Mouse (Mus musculus) fat pad, adult 2 months (tissue): ENCODE data around the gene Smoc1.

Experiments
- DNase-seq: peaks from one replicate; pipeline ENCODE4 v3.0.0-alpha.2; 2011; ENCODE audit warnings: low read depth, low spot score; ENCODE audit errors: extremely low read depth

Smoc1 gene

DNA sequence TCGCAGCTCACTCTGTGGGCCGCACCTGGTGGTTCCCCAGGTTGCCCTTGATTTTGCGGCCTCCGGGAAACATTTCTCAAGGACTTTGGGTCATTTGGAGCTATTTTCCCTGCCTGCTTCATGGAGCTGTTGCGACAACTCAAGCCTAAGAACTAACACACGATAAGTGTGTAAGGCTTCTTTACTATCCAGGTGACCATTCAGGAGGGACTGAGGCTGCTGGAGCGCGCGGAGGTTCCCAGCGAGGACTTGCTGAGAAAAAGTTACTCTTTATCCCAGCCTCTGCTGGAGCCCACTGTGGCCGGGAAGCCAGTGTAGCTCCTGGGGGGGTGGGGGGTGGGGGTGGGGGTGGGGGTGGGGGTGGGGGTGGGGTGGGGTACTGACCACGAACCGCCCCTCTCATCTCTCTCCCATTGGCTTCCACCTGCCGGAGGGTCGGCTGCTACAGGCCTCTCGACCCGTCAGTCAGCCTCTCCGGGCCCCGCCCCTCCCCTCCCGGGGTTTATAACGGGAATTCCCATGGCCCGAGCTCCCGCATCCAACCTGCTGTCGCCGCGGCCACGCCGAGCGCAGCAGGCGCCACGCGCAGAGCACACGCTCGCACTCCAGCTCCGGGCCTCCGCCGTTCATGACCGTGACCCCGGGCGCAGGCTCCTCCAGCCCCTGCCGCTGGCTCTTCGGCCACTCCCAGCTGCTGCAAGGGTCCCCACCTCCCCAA, at the start of gene Smoc1:
TSS of gene Smoc1 (plus strand) at position 532 of the 718 bp plus-strand sequence.
- DNase-seq, result no peak

DNA sequence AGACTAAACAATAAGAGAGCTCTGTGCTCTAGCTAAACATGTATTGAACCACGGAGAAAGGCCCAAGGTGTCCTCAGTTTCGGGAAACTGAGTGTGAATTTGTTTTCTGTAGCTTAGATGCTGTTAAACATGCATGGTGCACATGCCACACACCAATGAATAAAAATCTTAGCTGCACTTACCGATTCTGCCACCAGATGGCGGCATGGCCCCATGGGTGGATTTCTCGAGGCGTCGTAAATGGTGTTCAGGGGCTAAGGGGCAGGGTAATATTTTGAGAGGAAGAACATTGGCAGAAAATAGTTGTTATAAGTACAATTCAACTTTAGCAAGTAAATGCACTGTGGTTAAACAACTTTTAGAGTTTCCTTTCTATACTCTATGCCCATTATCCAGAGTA, 44.3 kb upstream of the Smoc1 start:
- DNase-seq, result no peak

DNA sequence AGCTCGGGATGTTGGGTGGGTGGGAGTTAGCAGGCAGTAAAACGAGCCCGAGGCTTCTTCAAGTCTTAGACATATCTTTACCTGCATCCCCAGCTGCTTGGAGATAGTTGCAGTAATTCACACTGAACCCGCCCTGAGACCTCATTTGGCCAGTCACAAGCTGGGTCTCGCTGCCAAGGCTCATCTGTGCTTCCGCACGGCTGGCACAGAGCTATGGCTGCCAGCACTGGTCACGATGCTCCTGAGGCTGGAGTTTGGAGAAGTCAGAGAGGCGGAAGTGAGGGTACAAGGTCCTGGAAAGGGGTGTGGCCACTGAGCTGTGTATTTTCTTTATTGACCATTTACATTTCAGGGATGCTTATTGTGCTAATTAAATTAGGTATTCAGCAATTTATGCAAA, 42.9 kb upstream of the Smoc1 start:
- DNase-seq, result no peak

DNA sequence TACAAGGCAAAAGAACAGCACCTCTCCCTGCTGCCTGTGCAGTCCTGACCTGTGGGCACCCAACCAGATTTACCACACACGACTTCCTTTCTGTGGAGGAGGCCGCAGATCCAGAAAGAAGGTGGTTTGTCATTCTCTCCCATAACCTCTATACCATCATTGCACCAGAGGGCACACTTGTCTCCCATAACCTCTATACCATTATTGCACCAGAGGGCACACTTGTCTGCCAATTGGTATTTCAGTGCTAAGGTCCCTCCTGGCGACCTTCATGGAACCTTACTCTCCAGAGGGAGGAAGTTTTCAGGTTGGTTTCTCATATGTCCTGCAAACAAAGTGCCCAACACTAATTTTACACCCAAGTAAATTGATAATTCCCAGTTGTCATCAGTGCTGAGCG, 40.0 kb upstream of the Smoc1 start:
- no peak for DNase-seq

DNA sequence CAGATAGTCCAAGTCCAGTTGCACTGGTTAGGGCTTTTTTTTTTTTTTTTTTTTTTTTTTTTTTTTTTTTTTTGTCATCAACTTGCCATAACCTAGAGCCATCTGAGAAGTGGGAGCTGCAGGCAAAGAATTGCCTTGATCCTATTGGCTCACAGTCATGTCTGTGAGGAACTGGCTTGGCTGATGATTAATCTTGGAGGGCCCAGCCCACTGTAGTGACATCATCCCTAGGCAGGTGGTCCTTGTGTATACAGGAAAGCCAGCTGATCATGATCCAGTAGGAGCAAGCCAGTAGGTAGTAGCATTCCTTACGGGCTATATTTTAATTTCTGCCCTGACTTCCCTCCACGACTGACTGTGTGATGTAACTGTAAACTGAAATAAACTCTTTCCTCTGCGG, 38.3 kb upstream of the Smoc1 start:
- DNase-seq, result no peak

DNA sequence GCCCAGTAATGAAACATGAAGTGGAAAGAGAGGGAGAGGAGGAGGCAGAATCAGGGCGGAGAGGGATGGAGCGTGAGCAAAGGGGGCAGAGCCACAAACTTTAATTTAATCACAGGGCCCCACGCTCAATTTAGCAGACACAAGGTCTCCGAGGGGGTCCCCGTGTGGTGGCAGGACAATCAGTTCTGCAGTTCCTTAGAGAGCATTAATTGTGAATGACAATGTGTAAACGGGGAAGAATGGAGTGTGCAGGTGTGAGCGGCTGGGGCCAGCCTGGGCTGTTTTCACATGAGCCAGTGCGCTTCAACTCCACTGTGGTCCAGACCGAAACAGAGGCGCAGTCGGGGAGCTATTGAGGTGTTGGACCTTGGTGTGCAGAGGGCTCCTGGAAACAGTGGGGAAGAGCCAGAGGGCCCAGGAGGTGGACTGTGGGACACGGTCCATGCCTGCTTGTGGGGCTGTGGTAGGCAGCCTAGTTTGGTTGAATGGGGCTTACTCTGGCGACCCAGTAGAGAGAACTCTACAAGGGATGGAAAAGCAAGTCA, 35.6 kb upstream of the Smoc1 start:
- no peak for DNase-seq

DNA sequence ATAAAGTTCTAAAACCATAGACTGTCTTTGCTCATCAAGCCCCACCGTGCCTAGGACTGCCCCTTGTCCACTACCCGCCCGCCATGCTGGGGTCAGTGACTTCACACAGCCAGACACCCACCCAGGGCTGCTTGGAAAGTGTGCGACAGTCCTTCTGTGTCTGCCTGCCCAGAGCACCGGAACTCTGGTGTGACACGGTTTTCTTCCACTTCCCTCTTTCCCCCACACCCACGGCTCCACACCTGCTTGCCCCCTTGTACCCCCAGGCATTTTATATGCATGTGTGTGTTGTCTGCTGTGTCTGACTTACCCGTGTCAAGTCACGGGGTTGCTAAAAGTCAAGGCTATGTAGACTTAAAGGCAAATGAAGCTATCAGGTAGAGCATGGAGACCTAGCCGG, 34.8 kb upstream of the Smoc1 start:
- no peak for DNase-seq

DNA sequence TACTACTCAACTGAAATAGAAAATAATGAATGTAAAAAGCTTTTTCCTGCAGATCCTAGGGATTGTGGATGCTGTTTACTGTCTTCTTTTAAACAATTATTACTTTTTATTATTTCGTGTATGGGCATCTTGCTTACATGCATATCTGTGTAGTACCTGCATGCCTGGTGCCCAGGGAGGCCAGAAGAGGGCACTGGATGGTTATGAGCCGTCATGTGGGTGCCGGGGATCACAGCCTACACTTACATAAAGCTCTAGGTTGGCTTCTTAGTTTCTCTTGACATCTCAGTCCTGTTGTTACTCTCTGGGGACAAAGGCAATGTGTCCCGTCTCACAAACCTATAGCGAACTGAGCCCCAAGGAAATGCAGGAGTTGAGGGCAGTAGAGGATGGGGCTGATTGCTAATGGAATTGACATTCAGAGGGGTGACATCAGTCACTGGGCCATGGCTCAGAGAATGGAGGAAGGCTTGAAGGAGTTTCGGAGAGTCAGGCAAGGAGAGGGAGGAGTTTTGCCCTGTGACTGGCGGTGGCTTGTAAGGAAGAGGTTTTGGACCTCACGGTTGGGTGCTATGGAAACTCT, 34.0 kb upstream of the Smoc1 start:
- no peak for DNase-seq

DNA sequence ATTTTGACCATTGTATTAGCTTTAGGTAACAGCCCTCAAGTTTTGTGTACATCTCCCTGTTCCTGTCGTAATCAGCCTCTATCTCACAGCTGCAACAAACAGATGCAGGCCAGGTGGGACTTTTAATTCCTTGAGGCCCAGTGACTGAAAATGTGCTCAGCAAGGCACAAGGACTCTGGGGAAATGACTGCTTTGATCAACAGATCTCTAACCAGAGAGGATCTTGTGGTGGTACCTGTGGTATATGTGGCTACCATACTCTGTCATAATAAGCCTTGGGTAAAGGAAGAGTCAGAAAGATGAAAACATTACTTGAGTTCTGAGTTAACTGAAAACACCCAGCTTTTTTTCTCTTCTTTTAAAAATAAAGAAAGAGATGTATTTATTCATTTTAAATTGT, 32.8 kb upstream of the Smoc1 start:
- DNase-seq, result no peak

DNA sequence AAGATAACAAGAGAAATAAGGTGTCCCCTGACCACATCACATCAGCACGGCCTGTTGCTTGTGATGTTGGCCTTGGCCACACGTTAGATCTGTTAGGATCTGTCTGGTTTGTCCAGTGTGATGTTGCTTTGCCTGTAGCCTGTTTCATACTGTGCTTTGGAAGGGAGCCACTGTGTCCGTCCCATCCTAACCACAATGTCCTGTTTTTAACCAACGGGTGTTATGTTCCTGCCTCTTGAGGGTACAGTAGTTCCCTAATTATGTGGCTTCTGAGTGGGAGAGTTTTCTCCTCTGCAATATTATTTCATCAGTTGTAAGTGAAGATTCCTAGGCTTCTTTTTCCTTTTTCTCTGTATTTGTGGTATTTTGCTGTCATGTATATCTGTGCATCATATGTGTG, 31.3 kb upstream of the Smoc1 start:
- no peak for DNase-seq

DNA sequence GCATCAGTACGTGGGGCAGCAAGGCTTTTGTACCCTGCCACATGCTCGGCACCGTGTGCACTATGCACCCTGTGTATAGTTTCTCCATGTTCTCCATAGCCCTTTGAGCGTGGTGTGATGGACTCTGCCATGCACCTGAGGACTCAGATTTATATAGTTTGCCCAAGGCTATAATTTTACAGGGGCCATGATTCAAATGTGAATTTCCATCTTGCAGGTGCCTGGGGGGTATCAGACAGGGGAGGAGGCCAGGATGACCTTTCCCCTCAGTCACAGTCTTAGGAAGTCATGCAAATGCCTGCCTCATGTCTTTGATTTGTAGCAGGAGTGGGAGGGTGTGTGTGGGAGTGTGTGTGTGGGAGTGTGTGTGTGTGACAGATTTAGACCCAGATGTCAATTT, 29.0 kb upstream of the Smoc1 start:
- DNase-seq, result no peak

DNA sequence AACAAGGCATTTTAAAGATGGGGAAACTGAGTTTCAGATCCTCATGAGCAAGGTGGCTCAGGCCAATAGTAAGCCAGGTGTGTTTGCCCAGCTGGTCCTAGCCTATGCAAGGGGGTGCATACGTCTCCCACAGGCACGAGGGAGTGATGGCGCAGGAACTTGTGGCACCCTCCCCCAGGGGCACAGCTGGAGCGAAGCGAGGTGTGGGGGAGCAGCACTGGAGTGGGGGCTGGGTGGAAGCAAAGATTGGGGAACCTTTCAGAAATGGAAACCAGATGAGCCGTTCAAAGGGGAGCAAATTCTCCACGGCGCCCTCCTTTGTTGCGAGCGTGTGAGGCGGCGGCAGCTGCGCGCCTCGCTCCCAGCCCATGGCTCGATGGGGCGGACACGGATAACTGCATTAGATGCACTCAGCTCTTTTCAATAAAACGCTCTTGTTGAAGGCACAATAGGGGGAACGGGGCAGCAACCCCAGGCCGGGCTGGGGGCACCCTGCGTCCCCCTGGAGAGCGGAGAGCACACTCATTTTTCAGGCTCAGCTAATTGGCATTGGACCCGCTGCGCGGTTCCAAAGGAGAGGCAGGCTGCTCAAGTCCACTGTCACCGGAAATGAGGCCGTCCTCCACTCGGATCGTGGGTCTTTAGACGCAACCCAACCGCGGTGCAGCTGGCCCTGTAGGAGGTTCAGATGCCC, 27.9 kb upstream of the Smoc1 start:
- no peak for DNase-seq

DNA sequence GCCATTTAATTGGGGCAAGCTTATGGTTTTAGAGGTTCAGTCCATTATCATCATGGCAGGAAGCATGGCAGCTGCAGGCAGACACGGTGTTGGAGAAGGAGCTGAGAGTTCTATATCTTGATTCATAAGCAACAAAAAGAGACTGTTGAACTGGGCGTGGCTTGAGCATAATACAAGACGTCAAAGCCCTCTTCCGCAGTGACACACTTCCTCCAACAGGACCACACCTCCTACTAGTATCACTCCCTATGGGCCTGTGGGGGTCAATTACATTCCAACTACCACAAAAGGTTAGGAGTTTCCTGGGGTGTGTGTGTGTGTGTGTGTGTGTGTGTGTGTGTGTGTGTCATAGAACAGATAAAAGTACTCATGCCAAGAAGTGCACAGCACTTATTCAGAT, 25.7 kb upstream of the Smoc1 start:
- no peak for DNase-seq

DNA sequence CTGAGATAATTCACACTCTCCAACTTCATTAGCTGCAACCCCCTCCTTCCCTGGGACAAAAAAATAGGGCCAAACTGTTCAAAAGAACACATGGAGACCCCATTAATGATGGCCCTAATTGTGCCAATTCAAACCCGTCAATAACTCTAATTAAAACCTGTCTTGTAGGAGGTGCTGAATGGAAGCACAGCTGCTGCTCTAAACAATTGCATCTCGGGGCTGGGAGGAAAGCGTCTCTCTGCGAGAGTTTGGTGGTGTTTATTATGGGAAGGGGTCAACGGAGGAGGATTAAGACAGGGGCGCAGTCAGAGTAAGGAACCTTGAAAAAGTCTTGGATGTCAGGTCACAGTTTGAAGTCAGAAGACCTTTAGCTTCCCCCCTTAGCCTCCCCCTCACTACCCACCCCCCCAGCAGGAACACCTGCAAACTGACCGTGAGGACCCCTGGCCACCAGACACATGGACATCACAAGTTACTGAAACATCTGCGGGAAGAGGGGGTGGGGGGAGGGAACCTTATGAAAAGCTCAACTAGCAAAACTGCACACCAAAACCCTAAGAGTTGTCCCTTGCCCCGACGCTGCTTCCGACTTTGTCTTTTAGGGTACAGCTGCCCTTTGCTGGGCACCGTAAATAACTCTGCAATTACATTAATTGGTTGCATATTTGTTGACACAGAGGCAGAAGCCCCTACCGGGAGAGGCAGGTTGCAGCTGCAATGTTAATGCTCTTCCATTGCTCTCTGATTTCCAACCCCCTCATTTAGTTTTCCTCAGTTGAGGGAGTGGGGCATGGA, 23.6 kb upstream of the Smoc1 start:
- DNase-seq, result no peak

DNA sequence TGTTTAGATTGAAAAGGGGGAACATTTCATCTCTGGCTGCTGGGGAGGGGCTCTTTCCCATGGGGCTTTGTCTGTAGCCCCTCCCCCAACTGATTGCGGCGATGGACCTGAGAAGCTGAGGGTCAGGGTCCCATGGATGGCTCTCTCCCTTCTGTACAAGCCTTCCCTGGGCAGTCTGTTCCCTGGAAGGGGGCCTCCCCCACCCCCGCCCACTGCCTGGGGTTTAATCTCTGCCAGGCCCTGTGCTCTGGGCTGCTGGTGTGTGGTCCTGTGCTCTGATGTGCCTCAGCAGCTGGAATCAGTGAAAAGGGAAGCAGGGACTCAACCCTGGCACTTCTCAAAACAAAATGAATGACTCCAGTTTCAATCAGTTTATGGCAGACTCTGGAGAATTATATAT, 16.8 kb upstream of the Smoc1 start:
- no peak for DNase-seq

DNA sequence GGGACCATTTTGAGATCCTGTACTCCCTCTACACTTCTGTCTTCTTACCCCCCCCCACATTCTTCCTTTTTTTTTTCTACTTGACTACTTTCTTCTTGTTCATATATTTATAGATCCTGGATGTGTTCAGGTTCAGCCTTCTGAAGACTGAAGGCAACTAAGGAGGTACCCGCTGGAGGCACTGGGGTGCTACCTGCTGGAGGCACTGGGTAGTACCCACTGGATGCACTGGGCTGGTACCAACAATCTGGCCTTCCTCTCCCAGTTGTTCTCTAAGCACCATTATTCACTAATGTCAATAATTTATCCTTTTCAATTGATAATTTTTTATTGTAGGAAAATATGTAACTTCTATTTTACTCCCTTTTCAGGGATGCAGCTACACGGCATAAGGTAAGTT, 14.6 kb upstream of the Smoc1 start:
- DNase-seq, result no peak

DNA sequence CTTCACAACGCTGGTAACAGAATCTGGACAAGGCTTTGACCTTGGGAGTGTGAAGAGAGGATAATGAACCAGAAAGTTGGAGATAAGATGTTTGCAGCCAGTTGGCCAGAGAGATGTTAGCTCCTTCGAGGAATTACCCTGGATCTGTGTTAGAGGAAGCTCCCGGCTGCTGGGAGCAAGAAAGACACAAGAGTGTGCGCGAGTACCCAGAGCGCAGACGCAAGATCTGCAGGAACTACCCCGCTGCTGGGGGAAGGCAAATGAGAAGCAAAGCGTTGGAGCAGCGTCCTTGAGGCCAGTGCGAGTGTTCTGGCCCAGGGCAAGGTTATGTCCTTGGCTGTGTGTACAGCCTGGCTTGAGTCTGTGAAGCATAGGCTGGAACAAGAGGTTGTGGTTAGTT, 13.1 kb upstream of the Smoc1 start:
- no peak for DNase-seq

DNA sequence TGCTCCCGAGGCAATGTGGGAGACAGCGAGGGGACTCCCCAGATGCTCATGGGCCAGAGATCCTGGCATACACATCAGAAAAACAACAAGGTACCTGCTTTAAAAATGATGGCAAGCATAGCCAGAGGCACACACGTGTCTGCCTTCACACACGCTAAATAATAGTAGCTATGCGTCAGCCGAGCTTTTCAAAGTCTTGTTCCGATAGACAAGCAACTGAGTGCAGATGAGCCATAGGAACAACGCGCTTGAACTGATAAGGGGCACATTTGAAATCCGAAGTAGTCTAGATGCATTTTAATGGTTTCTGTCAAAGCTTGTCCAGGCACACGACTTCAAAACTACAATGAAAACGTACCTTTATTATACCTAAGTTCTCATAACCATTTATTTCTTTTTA, 9.0 kb upstream of the Smoc1 start:
- no peak for DNase-seq

DNA sequence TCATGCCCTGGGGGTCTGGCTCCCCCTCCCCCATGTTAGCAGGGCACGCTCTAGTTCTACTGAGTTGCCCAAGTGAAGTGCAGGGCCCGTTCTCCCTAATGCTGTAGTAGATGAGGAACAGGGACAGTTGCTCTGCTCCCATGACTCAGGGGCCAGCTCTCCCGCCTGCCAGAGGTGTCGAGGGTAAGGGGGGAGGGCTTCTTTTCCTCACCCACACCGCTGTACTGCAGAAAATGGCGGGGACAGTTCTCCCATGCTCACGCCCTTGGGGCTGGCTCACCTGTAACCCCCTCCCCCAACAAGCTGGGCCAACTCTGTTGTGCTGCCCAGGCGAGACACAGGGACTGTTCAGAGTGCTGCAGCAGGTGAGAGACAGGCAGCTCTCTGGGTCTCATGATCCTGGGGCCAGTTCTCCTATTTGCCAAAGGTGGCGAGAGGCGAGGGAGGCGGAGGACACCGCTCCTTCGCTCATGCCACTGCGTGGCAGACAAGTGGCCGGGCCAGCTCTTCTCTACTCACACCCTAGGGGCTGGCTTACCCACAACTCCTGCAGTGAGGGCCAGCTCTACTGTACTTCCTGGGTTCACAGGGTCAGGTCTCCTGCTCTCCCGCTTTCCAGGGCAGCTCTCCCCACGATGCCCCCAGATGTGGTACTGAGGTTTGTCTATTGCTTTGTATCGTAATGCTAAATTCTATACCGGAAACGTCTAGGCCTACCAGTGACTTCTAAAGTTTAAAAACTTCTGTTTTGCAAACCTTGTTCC, 7.9 kb upstream of the Smoc1 start:
- no peak for DNase-seq

DNA sequence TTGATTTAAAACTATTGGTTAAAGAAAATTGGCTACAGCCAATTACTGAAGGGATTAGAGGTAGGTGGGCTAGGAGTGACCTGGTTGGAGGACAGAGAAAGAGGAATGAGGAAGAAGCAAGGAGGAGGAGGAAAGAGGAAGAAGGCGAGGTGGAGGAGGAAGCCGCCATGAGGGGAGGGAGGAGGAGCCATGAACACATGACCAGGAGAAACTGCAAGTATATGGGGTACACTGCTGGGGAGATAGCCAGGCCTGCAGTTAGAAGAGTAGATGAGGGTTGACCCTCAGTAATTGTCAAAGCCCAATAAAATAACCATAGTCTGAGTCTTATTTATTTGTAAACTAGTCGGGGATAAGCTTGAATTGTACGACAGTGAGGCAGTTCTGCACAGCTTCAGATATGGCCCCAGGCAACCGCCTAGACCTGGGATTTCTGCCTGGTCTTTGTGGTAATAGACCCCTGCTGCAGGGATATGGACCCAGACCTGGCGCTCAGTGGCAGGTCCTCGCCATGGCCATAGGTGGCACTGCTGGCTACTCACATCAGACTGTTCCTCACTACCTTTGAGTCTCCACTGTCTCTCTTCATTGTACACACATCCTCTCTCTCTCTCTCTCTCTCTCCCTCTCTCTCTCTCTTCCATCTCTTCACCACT, 7.2 kb upstream of the Smoc1 start:
- DNase-seq, result no peak
